Mouse (Mus musculus): ENCODE results near the gene Lats2.

GRCm38 (mm10) chr14:57701915-57702477, 56.2 kb downstream of the Lats2 start:
- TF ChIP-seq CTCF (IDR thresholded peaks at IDR 0.05; ENCODE audit: low read depth) (no peak), EP300 (optimal IDR thresholded peaks at IDR 0.05) (no peak)

Measured in stomach, postnatal 0 days (tissue).